Mouse (Mus musculus): ENCODE measurements around the gene Tbx2. TPM values are rescaled to one million over a fixed set of nuclear protein-coding genes. Genes with fewer than 3 reads are reported as not detected.

Gene Tbx2
- polyA plus RNA-seq, 1 experiment from 2014 or later: 40.9 TPM

DNA sequence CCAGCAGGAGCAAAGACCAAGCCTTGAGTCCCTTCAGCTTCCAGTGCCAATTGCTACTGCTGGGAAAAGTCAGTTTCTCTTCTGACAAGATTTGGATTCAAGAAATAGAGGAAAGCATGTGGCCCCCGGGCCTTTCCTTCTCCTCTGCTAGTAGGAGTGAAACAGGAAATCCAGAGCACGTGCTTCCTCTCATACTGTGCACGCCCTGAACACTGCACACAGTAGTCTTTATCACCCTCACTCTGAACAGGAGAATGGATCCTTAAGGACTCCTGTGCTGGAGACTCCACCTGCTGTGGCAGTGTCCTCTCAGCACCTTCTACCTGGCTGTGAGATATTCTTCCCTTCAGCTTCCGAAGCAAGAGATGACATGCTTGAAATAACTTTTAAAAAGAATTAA is 21.1 kb upstream of the Tbx2 start:
- WGBS: 52% methylated on average over 4 of the region's 4 CpGs
- H3K9ac ChIP-seq: no peak overlapping the region
- no peak for ATAC-seq (ENCODE audit: borderline replicate concordance, extremely low read depth, low FRiP score, low TSS enrichment)

DNA sequence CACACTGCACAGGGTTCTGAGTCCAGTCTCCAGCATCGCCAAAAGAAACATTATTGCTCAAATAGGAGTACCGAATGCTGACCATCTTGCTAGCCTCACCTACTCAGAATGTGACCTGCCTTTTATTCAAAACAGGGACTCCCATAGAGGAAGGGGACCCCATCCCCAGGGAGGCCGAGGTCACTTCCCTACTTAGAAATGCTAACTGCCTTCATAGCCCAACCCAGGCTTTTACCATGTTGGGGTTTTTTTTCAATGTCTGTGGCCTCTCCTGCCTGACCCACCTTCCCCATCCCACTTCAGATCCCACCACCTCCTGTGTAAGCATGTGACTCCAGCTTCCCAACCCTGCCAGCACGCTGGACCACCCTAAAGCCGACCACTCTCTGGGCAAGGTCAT is 20.7 kb upstream of the Tbx2 start:
- Histone ChIP-seq H3K27ac (no peak overlapping the region), H3K4me1 (peaks cover 44% of the 10 kb centered on the region), H3K27me3 (no peaks in the 10 kb centered on the region), H3K4me2 (no peak overlapping the region), H3K36me3 (no peaks in the 10 kb centered on the region), H3K9me3 (no peaks in the 10 kb centered on the region), H3K9ac (no peak overlapping the region), H3K4me3 (no peak overlapping the region)
- 90% methylated on average over 5 of the region's 5 CpGs for WGBS
- no peak for ATAC-seq (ENCODE audit: borderline replicate concordance, extremely low read depth, low FRiP score, low TSS enrichment)

More for the DNA sequence above, 21.1 kb upstream of the Tbx2 start:
- no peak overlapping the region for H3K4me2 ChIP-seq
- H3K27me3 ChIP-seq: no peaks in the 10 kb centered on the region
- 0 out of 2 replicates have a peak overlapping the region, but pooled peaks have one; percentile 9 for H3K27ac ChIP-seq
- H3K4me3 ChIP-seq: no peak overlapping the region
- no peaks in the 10 kb centered on the region for H3K9me3 ChIP-seq
- H3K4me1 ChIP-seq: peaks cover 45% of the 10 kb centered on the region
- H3K36me3 ChIP-seq: no peaks in the 10 kb centered on the region

DNA sequence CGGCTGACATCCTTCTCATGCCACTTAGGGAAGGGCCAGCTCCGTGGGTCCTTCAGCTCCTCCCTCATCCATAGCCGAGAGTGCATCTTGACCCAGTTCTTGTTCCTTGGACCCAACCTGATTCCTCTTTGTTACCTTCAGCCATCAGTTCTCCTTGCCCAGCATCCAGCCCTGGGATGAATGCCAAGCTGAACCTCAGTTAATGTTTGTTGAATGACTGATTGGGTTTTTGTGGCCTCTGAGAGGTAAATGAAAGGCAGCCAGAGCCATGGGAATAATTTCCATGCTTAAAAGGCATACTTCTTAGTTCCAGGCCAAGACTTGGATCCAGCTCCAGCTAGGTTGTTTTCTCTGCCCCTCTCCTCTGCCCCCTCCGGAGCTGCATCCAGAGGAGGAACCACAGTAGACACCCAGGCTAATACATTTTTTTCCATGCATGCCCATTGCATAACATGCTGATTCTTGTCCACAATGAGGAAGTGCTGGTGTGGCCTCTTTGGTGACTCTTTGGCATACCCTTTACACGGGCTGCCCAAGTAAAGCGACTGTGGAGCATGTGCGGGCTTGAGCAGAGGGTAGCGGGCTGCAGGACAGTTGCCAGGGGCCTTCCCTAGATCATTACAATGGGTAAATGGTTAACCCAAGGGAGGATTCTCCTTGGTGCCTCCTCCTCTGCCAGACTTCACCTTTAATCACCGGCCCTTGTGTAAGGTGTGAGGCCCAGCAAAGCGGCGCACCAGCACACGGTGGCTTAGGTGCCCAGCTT is 20.0 kb upstream of the Tbx2 start:
- Histone ChIP-seq H3K4me2 (no peak overlapping the region), H3K27ac (no peak overlapping the region), H3K9ac (no peak overlapping the region), H3K27me3 (no peaks in the 10 kb centered on the region), H3K4me1 (peaks cover 39% of the 10 kb centered on the region), H3K4me3 (no peak overlapping the region), H3K36me3 (no peaks in the 10 kb centered on the region), H3K9me3 (no peaks in the 10 kb centered on the region)
- 78% methylated on average over 12 of the region's 12 CpGs for WGBS
- ATAC-seq (ENCODE audit: borderline replicate concordance, extremely low read depth, low FRiP score, low TSS enrichment): no peak

DNA sequence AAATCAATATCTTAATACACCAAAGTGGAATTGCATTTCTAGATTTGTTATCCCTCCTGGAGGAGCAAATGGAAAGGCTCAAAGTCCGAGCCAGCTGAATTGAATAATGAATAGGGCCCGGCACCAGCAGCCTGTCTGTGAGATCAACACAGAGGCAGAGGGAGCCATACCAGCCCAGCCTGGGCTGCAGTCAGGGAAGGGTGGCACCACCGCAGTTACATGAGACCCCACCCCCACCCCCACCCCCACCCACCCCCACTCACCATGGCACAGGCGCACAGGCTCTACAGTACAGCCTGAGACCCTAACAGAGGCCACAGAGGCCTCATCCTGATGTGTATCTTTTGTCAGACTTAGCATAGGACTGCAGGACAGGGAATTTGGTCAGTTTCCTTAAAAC is 17.7 kb upstream of the Tbx2 start:
- no peak for ATAC-seq (ENCODE audit: borderline replicate concordance, extremely low read depth, low FRiP score, low TSS enrichment)

DNA sequence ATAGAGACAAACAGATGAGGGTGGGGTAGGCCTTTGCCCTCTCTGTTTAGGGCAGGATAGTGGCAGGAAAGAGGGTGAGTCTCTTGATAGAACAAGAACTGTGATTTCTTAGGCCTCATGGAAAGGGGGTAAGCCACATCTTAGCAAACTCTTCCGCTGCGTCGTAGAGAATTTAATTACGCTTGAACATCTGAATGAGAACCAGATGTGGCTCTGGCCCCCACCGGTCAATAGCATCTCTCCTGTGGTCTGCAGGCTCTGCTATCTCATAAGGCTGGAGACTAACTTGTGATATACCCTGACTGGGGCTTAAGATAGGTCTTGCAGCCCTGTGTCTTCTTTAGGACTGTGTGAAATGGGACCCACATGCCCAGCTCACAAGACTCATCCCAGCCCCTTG is 15.9 kb upstream of the Tbx2 start:
- WGBS: 70% methylated on average over 5 of the region's 5 CpGs
- Histone ChIP-seq H3K4me3 (no peak overlapping the region), H3K27me3 (no peaks in the 10 kb centered on the region), H3K36me3 (no peaks in the 10 kb centered on the region), H3K4me1 (peaks cover 45% of the 10 kb centered on the region), H3K9me3 (no peaks in the 10 kb centered on the region), H3K9ac (no peak overlapping the region), H3K4me2 (no peak overlapping the region), H3K27ac (no peak overlapping the region)
- ATAC-seq (ENCODE audit: borderline replicate concordance, extremely low read depth, low FRiP score, low TSS enrichment): no peak

More for the DNA sequence above, 17.7 kb upstream of the Tbx2 start:
- Histone ChIP-seq H3K4me1 (peaks cover 44% of the 10 kb centered on the region), H3K4me2 (no peak overlapping the region), H3K36me3 (no peaks in the 10 kb centered on the region), H3K27me3 (no peaks in the 10 kb centered on the region), H3K4me3 (no peak overlapping the region), H3K9me3 (no peaks in the 10 kb centered on the region), H3K27ac (peak overlapping the region; percentile 4; the same call in 1 of the 2 replicates), H3K9ac (no peak overlapping the region)
- WGBS: 32% methylated on average over 4 of the region's 4 CpGs

DNA sequence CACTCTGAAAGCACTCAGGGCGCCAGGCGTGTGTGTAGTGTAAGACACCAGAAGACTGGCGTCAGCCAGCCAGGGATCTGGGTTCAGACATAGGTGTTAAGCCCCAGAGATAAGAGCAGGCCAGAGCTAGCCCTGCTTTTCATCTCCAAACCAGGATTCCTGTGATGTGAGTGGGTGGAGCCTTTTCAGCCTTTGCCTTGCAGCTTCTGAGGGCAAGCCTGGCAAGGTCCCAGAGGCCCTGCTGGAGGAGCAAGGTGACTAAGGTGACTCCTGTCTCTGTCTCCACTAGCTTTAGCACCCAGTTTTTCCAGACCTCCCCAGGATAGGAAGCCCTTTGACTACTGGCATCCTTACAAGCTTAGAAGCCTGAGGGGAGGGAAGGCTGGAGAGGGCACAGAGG is 13.9 kb upstream of the Tbx2 start:
- Histone ChIP-seq H3K4me1 (peaks cover 52% of the 10 kb centered on the region), H3K27me3 (no peaks in the 10 kb centered on the region), H3K36me3 (no peaks in the 10 kb centered on the region), H3K27ac (no peak overlapping the region), H3K4me3 (no peak overlapping the region), H3K4me2 (no peak overlapping the region), H3K9me3 (no peaks in the 10 kb centered on the region), H3K9ac (peak overlapping the region; percentile 5; the same call in 1 of the 2 replicates)
- no peak for ATAC-seq (ENCODE audit: borderline replicate concordance, extremely low read depth, low FRiP score, low TSS enrichment)
- 66% methylated on average over 3 of the region's 3 CpGs for WGBS

DNA sequence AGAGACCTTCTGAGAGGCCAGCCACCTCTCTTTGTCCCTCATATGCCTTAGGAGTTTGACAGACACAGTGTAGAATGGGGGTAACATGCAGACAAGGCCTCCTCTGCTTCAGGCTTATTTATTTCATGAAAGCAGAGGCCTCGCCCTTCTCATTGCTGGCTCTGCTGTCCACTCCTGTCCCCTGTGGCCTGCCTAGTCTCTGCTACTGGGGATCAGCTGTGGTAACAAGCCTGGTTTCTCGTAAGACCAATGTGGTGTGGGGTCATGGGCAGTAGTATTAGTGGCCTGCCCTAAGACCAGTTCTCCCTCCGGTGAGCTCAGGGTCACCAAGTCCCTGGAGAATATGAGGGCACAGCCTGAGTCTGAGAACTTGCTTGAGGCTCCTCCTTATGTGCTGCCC is 11.4 kb upstream of the Tbx2 start:
- no peak overlapping the region for H3K27ac ChIP-seq
- no peaks in the 10 kb centered on the region for H3K36me3 ChIP-seq
- H3K9ac ChIP-seq: no peak overlapping the region
- no peak overlapping the region for H3K4me2 ChIP-seq
- no peak for ATAC-seq (ENCODE audit: borderline replicate concordance, extremely low read depth, low FRiP score, low TSS enrichment)
- no peak overlapping the region for H3K4me3 ChIP-seq
- 71% methylated on average over 3 of the region's 3 CpGs for WGBS
- H3K27me3 ChIP-seq: no peaks in the 10 kb centered on the region
- H3K4me1 ChIP-seq: peaks cover 49% of the 10 kb centered on the region
- no peaks in the 10 kb centered on the region for H3K9me3 ChIP-seq

DNA sequence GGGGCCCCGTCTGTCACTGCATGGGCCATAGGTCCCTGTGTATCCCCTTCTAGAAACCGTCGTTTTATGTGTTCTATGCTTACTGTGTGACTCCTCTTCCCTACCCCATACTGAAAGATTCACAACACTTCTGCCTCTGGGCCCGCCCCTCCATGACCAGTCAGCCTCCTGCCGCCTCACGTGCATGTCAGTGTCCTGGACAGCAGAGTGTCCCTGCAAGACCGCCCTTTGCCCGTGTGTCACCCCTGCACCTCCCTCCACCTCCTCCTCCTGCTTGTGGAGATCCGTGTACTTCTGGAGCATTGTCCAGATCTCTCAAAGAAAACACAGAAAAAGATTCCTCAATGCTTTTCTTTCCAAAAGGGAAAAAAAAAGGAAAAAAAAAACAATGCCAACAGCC is 10.7 kb upstream of the Tbx2 start:
- no peaks in the 10 kb centered on the region for H3K9me3 ChIP-seq
- no peak overlapping the region for H3K4me2 ChIP-seq
- ATAC-seq (ENCODE audit: borderline replicate concordance, extremely low read depth, low FRiP score, low TSS enrichment): no peak
- H3K4me1 ChIP-seq: peaks cover 56% of the 10 kb centered on the region
- no peak overlapping the region for H3K4me3 ChIP-seq
- no peaks in the 10 kb centered on the region; the same call in 1 of the 2 replicates for H3K27me3 ChIP-seq
- no peaks in the 10 kb centered on the region for H3K36me3 ChIP-seq
- H3K27ac ChIP-seq: no peak overlapping the region
- no peak overlapping the region for H3K9ac ChIP-seq
- 65% methylated on average over 9 of the region's 9 CpGs for WGBS

DNA sequence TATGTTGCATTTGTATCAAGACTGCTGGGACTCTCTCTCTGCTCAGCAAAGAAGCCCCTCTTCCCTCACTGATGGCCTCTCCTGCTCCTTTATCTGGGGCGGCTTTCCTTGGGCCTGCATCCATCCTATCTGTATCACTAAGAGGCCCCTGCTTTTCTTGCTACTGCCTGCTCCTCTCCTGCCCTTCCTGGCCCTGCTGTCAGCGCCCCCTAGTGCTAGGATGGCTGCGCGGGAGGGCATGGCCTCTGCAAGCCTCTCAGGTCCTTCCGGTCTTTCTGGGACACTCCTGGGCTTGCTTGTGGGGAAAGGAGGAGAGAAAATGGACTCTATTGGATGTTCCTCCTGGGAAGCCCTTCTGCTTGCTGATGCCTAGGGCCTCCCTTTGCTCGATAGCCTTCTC is 9.2 kb upstream of the Tbx2 start:
- no peak overlapping the region for H3K4me2 ChIP-seq
- ATAC-seq (ENCODE audit: borderline replicate concordance, extremely low read depth, low FRiP score, low TSS enrichment): peak; percentile 37; the same call in 1 of the 2 replicates
- H3K27ac ChIP-seq: peak overlapping the region; percentile 14; the same call in 1 of the 2 replicates
- H3K9me3 ChIP-seq: no peaks in the 10 kb centered on the region
- H3K36me3 ChIP-seq: no peaks in the 10 kb centered on the region
- peaks cover 64% of the 10 kb centered on the region for H3K4me1 ChIP-seq
- H3K9ac ChIP-seq: no peak overlapping the region
- no peak overlapping the region for H3K4me3 ChIP-seq
- peaks cover 11% of the 10 kb centered on the region; the same call in 1 of the 2 replicates for H3K27me3 ChIP-seq
- WGBS: 6% methylated on average over 6 of the region's 6 CpGs

DNA sequence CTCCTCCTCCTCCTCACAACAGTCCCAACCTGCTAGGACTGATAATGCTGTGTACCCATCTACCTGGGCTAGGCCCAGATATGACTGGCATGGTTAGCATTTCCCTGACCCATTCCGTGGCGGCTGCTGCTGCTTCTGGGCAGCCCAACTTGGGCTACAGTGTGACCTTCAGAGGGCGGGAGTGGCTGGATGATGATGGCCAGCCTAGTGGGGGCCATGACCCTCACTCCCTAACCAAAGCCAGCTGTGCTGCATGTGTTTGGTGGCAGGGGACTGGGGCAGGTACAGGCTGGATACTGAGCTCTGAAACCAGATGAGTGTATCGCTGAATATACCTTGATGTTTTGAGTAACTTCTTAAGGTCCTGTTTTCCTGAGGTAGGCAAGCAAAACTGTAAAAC is 8.6 kb upstream of the Tbx2 start:
- no peak overlapping the region for H3K4me3 ChIP-seq
- no peak for ATAC-seq (ENCODE audit: borderline replicate concordance, extremely low read depth, low FRiP score, low TSS enrichment)
- H3K9ac ChIP-seq: no peak overlapping the region
- no peaks in the 10 kb centered on the region for H3K36me3 ChIP-seq
- WGBS: 89% methylated on average over 4 of the region's 4 CpGs
- no peak overlapping the region for H3K27ac ChIP-seq
- H3K27me3 ChIP-seq: peaks cover 16% of the 10 kb centered on the region
- no peak overlapping the region for H3K4me2 ChIP-seq
- no peaks in the 10 kb centered on the region for H3K9me3 ChIP-seq
- H3K4me1 ChIP-seq: peaks cover 63% of the 10 kb centered on the region

DNA sequence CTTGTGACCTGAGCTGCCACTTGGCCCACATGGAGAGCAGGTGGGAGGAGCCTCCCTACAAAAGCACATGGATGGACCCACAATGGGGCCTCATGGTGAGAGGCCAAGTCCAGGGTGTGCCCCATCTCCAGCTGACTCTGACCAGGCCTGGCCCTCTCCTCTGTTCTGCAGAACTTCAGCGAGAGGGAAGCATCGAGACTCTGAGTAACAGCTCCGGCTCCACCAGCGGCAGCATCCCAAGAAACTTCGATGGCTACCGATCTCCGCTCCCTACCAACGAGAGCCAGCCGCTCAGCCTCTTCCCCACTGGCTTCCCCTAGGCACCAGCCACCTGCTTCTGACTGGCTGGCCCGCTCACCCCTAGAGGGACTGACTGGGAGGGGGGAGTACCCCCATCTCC is 7.3 kb upstream of the Tbx2 start:
- H3K36me3 ChIP-seq: no peaks in the 10 kb centered on the region
- 83% methylated on average over 10 of the region's 10 CpGs for WGBS

DNA sequence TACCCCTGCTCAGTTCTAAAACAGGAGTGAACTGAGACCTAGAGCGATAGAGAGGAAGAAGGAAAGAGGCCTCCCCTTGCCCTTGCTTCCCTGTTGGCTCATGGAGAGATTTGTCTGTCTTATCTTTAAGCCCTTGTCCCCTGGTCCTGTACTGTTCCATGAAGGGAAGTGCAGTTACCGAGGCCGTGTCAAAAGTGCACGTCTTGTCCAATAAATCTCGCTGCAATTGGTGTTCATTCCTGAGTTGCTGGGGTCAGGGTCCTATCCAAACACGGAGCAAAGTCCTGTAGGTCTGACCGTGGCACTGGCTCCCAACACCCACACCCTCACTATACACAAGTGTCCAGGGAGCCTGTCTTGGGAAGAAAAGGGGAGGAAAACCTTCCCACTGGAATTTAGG is 6.5 kb upstream of the Tbx2 start:
- H3K27ac ChIP-seq: no peak overlapping the region
- WGBS: 37% methylated on average over 7 of the region's 7 CpGs
- no peak overlapping the region for H3K9ac ChIP-seq
- peaks cover 33% of the 10 kb centered on the region for H3K27me3 ChIP-seq
- no peaks in the 10 kb centered on the region for H3K9me3 ChIP-seq
- no peaks in the 10 kb centered on the region for H3K36me3 ChIP-seq
- no peak overlapping the region for H3K4me3 ChIP-seq
- no peak overlapping the region for H3K4me2 ChIP-seq
- ATAC-seq (ENCODE audit: borderline replicate concordance, extremely low read depth, low FRiP score, low TSS enrichment): no peak
- peaks cover 79% of the 10 kb centered on the region for H3K4me1 ChIP-seq

More for the DNA sequence above, 7.3 kb upstream of the Tbx2 start:
- no peak overlapping the region for H3K27ac ChIP-seq
- no peak overlapping the region for H3K4me2 ChIP-seq
- no peak overlapping the region for H3K4me3 ChIP-seq
- peaks cover 29% of the 10 kb centered on the region for H3K27me3 ChIP-seq
- no peak overlapping the region for H3K9ac ChIP-seq
- H3K4me1 ChIP-seq: peaks cover 73% of the 10 kb centered on the region
- H3K9me3 ChIP-seq: no peaks in the 10 kb centered on the region
- no peak for ATAC-seq (ENCODE audit: borderline replicate concordance, extremely low read depth, low FRiP score, low TSS enrichment)
